Mouse (Mus musculus) thymus, postnatal 0 days (tissue): ENCODE data around the gene Capn11. TPM values are rescaled to one million over a fixed set of nuclear protein-coding genes. Genes with fewer than 3 reads are reported as not detected.

Experiments used
- DNase-seq: peaks from one replicate; pipeline ENCODE4 v3.0.0-alpha.2; 2015; ENCODE audit warnings: low spot score
- polyA plus RNA-seq: library from polyadenylated mRNA; unstranded; fragments of >200 nt; fragmentation: Nextera tagmentation; extraction: Ambion mirVana; gene quantifications from 2 replicates; pipeline ENCODE4 v1.2.1, GENCODE M21; 2015

Gene Capn11
- 0.05 TPM in 1 of 2 replicates, not detected in the other for polyA plus RNA-seq

DNA sequence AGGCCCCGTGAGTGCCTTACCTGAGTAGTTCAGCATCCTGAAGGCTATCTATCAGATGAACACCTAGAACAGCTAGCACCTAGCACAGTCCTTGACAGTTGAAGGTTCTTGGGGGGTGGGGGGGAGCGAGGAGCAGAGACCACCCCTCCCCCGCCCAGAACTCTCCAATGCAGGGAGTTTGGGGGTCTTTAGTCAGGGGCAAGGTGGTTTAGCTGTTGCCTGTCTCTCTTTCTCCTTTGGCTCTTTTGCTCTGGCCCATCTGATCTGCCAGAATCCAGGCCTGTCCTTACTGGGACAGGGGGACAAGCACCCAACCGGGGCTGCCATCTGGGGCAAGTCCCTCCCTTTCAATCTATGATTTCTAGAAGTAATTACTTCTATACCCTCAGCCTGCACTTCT lies at the start of gene Capn11:
Gene Capn11, minus strand, starts transcription at position 101 of the 400 bp plus-strand sequence.
- DNase-seq: no peak

DNA sequence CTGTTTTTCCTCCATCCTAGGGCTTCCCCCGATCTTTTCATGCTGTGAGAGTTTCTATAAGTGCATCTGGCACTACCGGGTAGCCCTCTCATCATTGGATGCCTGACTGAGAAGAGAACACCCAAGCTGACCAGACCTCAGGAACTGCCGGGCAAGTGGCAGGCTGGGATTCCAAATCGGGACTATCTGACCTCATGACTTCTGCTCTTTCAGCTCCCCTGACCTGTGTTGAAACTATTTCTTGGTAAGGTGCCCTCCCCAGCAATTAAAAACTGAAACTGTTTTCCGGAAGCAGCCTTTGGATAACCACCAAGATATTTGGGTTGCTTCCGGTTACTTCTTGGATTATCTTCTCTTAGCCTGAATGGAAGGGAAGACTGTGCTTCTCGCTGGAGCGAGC lies 49.1 kb upstream of the Capn11 start:
- DNase-seq: no peak

DNA sequence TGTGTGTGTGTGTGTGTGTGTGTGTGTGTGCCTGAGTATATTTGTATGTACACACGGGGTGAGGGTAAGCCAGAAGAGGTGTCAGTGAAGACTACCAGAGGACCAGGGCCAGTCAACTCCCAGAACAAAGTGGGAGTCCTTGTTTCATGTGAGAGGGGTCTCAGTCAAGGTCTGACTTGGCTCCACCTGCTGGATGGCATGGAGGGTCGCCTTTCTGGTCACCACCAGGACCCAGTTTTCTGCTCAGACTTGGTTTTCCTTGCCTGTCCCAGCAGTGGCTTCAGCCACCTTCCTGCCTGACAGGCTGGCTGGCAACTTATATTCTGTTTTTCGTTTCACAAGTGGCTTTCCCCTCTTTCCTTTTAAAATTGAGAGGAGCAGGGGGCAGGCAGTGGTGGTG lies 48.3 kb upstream of the Capn11 start:
- DNase-seq: no peak

DNA sequence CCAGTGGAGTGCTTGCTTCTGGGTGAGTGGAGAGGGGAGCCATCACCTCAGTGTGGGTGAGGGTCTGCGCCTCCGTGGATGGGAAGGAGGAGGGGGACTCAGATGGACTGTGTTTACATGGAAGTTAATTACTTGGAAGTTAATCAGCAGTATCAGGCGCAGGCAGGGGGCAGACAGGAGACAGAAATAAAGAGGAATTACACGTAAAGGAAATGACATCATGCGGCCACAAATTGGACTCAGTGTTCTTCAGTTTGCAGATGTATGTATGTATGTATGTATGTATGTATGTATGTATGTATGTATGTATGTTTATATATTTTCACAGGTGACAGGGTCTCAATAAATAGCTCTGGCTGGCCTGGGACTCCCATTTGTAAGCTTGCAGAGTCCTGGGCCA lies 47.7 kb upstream of the Capn11 start:
- DNase-seq: no peak

DNA sequence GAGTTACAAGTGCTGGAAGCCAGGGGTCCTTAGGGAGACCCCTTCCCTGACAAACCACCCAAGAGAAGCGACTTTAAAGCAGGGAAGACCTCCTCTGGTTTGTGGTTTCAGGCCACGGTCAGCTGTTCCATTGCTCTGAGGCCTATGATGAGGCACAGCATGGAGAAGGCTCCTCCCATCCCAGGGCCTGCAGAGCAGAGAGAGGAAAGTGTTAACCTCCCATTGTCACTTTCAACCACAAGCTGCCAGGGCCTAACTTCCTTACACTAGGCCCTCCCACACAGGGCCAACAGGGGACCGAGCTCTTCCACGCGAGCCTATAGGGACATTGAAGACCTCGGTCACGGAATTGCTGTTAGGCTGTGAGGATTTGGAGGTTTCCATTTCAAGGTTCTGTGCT lies 44.1 kb upstream of the Capn11 start:
- peak; percentile 48 for DNase-seq

DNA sequence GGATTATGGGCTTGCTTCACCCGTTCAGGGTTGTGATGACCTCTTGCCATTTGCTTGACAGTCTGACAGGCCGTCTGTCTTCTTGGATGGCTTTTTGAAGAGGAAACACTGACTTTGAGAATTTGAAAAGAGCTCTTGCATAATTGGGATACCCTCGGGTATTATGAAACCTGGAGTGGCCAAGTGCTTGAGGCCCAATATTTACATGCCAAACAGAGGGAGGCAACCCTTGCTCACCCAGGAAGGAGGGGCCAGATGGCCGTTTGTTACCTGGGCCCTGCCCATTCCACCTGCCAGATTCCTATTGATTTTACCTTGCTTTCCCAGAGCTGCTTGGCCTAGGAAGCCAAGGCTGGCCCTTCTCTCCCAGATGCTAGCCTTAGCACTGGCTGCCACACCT lies 43.1 kb upstream of the Capn11 start:
- no peak for DNase-seq

DNA sequence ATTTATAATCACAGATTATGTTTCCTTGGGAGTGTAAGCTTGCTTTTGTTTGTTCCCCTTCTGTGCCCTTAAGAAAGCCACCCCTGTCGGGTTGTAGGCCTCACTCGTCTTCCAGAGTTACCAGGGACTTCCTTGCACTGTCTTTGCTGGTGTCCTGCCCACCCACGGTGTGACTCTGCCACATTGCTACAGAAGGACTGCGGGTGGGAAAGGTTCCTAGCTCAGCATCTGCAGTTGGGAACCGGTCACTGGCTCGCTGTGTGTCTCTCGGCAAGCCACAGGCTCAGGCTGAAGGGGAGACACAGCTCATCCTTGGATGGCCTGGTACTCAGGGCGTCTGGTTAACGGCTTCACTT lies 42.1 kb upstream of the Capn11 start:
- no peak for DNase-seq

DNA sequence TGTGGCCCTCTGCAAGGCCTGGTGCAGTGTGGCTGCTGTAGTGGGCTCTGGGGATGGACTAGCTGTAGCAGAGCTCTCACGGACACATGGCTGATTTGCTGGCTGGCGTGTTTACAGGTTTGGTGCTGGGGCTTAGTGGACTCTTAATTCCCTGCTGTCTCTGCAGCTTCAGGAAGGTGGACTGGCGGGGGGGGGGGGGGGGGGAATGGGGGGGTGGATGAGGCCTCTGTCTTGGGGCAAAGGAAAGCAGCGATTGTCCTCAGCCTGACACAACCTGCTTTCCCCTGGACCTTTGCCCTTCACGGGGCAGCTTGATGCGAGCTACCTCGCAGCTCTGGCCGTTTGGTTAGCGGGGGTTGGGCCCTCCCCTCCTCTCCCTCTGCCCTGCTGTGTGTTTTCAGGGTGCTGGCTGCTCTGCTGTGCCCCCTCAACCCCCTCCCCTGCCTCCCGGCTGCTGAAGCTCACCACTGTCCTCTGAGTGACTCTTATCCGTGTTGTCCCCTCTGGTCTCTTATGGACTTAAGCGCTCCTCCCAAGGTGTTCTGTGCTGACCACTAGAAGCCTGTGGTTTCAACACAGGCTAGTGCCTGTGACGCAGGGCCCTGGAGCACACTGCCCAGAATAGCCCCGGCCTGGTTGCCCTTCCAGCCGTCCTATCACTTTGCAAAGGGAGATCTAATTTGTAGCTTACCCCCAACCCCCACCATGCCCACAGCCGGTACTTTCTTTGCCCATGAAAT lies 41.5 kb upstream of the Capn11 start:
- DNase-seq: no peak

DNA sequence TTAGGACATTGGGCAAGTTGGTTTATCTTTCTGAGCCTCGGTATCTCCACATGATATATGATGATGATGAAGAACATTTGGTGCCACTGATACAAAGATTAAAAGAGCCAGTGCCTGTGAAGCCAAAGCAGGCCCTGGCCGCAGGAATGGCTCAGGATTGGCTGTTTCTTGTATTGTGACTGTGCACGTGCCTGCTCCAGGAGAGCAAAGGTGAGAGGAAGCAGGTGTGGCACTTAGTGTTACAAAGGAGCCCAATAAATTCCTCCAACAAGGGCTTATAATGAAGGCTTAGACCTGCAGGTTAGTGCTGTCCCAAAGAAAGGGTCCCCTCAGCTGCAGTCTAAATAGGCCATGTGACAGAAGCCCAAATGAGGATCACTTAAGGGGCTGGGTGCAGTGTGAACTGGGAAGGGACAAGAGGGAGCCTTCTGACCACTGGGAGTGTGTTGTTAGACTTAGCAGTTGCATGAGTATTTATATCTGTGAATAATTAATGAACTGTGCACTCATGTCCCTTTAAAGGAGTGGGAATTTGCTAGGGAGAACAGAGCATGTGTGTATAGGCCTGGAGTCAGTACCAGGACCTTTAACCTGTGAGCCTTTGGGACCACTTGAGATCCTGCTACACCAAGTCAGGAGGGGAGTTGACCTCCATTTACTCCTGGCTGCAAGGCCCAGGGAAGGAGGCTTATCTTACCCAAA lies 40.1 kb upstream of the Capn11 start:
- no peak for DNase-seq

DNA sequence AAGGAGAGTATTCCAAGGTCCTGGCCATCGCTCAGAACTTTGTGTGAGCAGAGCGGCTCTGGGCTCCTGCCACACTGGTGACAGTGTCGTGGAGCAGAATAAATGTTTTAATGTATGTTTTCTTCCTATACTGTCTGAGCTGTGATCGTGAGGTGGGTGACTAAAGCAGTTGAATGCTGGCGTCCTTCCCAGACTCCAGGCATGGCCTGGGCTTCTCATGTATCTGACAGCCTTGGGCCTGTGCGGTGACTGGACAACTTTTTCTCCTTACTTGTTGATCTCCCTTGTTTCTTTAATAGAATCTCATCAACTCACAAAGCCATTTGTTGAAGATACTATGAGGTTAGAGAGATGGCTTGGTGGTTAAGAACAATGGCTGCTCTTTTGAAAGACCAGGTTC lies 39.2 kb upstream of the Capn11 start:
- DNase-seq: no peak

DNA sequence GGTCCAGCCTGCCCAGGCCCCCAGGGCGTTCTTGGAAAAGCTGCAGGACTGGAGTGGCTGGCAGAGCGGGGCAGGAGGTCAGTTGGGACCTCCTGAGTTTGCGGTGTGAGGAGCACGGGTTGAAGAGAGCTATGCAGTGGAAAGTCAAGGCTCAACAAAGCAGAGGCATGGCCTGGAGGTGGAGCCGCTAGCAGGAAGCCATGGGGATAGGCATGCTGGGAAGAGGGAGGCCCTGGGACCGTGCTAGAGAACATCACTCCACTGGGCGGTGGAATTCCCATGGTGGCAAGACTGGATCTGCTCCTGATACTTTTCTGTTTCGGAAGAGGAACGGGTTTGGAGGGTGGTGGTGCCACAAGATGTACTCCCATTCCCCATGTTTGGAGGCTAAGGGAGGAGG lies 37.9 kb upstream of the Capn11 start:
- DNase-seq: no peak

DNA sequence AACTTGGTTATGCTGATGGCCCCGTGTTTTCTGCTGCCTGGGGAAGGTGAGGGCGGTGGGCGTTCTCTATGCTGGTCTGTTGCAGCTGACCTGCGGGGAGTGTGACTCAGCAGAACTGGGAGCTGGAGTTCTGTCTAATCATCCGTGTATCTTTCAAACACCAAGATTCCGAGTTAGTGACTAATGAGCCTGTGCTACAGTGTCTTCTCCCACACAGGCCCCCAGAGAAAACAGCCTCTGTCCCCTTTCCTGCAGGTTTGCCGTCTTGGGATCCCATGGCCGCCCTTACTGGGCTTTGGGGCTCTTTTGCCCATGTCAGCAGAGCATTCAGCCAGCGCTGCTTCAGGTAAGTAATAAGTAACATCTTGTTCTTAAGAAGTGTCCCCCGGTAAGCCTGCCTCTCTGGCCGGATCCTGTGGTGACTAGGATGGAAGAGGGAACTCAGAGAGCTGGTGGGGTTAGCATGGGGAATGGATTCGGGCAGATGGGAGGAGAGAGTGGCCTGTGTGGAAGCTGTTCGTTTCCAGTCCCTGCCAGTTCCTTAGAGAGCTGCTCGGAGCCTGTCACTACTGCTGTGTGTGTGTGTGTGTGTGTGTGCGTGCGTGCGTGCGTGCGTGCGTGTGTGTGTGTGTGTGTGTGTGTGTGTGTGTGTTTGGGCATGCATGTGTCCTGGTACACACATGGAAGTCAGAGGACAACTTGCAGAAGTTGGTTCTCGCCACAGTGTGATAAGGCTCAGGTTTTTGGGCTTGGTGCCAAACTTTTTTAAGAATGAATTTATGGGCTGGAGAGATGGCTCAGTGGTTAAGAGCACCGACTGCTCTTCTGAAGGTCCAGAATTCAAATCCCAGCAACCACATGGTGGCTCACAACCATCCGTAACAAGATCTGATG lies 36.3 kb upstream of the Capn11 start:
- DNase-seq: no peak

DNA sequence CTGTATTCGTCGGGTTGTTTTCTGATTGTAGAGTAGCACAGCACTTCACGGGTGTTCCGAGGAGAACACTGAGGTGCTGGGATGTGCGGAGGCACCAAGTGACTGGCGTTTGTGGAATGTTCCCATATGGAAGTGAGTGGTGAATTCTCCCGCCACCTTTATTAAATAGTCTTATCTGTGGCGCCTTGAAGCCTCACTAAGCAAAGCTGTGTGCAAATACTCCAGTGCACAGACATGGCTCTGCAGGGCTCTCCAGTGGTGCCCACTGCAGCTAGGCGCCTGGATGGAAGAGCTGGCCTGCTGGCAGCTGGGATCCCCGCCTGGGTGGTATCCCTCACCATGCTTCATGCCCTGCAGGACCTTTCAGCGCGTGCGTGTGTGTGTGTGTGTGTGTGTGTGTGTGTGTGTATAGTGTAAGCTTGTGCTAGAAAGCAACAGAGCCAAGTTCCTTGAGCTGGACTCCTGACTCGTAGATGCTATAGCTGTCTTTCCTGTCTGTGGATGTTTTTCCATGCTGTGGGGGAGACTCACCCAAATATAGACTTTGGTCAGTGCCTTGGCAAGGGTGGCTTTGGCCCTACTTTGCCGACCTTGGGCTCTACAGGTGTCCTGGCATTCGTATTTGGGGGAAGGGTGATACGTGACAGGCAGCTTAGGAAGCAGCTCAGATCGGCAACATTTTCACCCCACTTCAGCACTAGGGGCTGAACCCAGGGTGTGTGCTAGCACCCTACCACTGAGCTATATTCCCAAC lies 34.9 kb upstream of the Capn11 start:
- DNase-seq: no peak

DNA sequence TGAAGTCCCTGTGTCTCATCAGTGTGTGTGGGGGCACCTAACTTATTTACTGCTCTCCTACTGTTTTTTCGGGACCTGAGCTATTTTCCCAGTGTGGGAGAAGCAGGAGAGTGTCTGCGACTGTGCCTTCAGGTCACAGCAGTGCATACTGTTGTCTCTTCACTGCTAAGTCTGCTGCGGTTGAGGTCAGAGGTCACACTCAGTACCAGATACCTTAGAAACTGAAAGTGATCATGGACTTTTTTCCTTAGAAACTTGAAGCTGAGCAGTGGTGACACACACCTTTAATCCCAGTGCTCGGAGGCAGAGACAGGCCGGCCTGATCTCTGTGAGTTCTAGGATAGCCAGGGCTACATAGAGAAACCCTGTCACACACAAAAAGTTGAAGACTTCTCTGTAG lies 33.0 kb upstream of the Capn11 start:
- DNase-seq: no peak

DNA sequence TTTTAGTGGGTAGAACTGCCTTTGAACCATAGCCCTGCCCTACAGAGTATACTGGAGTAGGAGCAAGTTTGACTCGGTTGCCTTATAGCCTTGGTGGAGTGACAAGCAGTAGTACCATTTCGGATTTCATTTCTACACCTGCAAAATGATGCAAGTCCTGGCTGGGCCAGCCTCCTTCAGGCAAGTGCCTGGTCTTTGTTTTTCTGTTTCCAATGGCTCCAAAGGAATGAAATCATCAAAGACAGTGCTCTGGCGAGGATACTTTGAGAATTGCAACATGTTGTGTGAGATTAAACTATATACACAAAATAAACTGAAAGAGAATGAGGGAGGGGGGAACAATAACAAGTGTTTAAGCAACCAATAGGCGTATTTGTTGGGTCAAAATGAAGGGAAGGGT lies 30.9 kb upstream of the Capn11 start:
- DNase-seq: no peak

DNA sequence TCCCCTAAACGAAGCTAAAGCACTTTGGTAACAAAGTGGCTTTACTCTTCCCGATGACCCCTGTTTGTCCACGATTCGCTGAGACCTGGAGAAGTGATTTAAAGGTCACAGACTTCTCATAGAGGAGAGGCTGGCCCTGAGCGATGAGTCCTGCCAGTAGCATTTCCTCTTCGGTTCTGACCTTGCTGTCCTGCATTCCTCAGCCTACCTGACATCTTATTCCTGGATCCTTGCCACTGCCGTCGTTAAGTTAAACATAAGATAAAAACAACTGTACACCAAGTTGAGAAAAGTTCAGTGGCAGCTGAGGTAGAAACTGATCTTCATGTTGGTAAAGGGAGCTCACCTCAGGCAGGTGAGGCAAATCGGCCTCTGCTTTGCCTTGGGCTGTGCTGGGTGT lies 30.0 kb upstream of the Capn11 start:
- DNase-seq: no peak

DNA sequence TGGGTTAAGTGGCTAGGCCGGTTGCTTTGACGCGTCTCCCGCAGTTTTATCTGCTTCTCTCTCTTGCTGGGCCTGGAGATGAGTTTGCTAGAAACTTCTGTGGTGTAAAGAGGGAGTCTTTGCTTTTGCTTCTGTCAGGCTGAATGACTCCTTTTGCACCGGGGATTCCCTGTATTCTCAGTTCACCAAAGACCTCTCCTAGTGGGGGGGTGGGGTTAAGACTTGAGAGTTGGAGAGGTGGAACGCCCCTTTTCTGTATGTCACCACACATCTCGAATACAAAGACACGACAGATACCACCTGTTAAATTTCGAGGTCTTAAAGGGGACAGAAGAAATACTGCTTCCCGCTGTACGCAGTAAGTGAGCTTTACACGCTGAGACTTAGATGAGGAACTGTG lies 27.6 kb upstream of the Capn11 start, which contains the start of gene Tmem63b:
Gene Tmem63b, minus strand, starts transcription at position 190 of the 400 bp plus-strand sequence.
- peak; percentile 79 for DNase-seq

DNA sequence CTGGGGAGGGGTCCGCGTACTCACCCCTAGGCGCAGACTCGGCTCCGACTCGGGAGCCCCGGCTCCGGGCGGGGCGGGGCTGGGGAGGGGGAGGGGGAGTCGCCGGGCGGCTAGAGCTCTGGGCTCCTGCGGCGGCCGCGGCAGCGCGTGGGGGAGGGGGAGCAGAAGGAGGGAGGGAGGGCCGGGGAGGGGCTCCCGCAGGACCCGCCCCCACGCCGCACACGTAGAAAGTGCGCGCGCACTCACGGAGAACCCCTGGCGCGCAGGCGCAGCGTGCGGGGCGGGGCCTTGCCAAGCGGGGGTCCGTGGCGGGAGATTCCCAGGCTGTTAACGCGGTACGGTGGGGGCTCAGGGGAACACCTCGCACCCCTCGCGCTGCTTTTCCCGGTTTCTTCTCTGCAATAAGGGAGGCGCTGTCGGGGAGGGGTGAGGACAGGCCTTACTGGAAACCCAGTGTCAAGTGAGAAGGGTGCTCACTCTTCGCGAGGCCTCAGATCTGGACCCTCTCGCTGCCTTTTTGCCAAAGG lies 27.0 kb upstream of the Capn11 start, which contains the start of gene Mrpl14:
Gene Mrpl14, plus strand, starts transcription at position 230 of the 527 bp plus-strand sequence.
- peak; percentile 97 for DNase-seq

DNA sequence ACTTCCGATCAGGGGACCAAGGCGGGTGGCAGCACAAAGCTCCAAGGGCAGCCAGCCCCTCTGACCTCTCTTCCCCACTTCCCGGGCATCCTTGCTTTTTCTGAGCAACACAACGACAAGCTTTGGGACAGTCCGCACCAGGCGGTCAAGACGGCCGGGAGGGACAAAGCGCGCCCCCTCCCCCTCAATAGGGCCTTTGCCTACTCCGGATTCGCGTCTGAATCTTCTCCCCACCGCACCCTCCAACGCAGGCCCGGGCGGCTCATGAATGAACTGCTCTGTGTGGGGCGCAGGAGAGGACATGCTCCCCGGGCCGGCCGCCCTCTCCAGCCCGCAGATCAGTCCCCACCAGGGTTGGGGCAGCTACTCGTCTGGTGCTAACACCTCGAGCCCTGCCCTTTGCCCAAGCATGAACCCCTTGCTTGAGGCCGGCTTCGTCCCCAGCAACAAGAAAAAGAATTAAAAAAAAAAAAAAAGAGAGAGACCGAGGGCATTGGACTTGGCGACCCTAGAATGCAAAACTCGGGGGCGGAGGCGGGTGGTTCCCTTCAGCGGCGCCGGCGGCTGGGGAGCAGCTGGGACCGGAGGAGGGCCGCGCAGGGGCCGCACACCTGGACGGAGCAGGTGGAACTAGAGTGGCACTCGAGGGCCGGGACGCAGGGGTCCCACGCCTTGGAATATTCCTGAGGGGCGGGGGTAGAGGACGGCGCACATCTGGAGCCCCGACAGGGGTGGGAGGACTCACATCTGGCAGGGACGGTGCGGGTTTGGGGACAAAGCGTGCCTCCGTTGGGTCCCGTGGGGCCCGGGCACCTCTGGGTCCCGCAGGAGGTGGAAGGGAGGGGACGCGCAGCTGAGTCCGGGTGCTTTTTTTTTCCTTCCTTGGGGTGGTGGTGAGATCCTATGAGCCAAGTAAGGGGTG lies 26.3 kb upstream of the Capn11 start:
- DNase-seq: peak; percentile 40

DNA sequence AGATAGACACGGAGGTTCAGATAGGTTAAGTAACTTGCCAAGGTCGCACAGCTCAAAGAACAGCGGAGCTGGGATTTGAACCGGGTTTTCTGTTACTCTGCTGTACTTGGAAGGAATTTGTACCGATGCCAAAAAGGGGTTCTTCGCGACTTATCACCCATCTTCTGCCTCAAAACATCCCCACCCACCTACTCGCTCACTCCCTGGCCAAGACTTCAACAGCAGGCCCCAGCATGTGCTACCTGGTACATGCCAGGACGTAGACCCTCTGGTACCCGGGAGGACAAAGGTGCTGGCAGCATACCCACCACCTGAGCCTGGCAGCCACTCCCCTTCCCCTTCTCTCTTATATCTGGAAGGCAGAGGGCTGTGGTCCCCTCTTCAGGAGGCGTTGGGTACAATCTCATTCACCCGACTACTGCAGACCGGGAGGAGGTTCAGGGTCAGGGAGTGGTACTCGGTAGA lies 25.6 kb upstream of the Capn11 start:
- DNase-seq: no peak
